Mouse (Mus musculus) spleen, adult 2 months (tissue): Measurements from ENCODE around the gene Samd14.
A peak's percentile ranks its signal among the peaks of the same experiment; 100 is the strongest.

Experiments
- CTCF ChIP-seq: fragments of 200-500 bp; IDR thresholded peaks from 2 replicates; pipeline ENCODE4 v1.5.1; 2011; ENCODE audit warnings: mild to moderate bottlenecking, inconsistent platforms; ENCODE audit not compliant: insufficient read depth, insufficient read length, insufficient replicate concordance; ENCODE audit errors: extremely low read depth
- POLR2A ChIP-seq: fragments of 200-500 bp; IDR thresholded peaks from 2 replicates; pipeline ENCODE4 v1.6.1; 2011; ENCODE audit warnings: low read depth, low read length, inconsistent platforms

GRCm38 (mm10) chr11:95001058-95001457 lies 8.6 kb upstream of the Samd14 start:
- TF ChIP-seq CTCF (peak; percentile 77; the same call in 1 of the 2 replicates), POLR2A (no peak)
